Mouse (Mus musculus) macrophage (primary cell): ENCODE results near the gene Ldlrad3. TPM values are rescaled to one million over a fixed set of nuclear protein-coding genes. Genes with fewer than 3 reads are reported as not detected.

Source experiments
- H3K27ac ChIP-seq: fragments of 350-480 bp; formaldehyde crosslinking; 2 replicates; pipeline ENCODE4 v1.9.0; 2021
- H3K36me3 ChIP-seq: fragments of 350-480 bp; formaldehyde crosslinking; 2 replicates; pipeline ENCODE4 v1.9.0; 2021; ENCODE audit errors: inconsistent target
- H3K4me3 ChIP-seq: fragments of 350-480 bp; formaldehyde crosslinking; 2 replicates; pipeline ENCODE4 v1.9.0; 2021; ENCODE audit errors: inconsistent target
- H3K79me2 ChIP-seq: fragments of 350-480 bp; formaldehyde crosslinking; 2 replicates; pipeline ENCODE4 v1.9.0; 2021; ENCODE audit errors: inconsistent target
- WGBS: methylation state at CpG from one replicate; pipeline ENCODE4 v1.1.7; 2026; ENCODE audit warnings: inconsistent platforms; ENCODE audit not compliant: missing documents; 5-methylcytosine and 5-hydroxymethylcytosine counted together
- polyA plus RNA-seq: library from polyadenylated mRNA; stranded (reverse); fragments of 250-400 nt; gene quantifications from 3 replicates; pipeline ENCODE4 v1.2.4, GENCODE M21; 2018; ENCODE audit warnings: inconsistent platforms

Ldlrad3 gene
- polyA plus RNA-seq, 1 experiment from 2014 or later = 10.7 TPM

DNA sequence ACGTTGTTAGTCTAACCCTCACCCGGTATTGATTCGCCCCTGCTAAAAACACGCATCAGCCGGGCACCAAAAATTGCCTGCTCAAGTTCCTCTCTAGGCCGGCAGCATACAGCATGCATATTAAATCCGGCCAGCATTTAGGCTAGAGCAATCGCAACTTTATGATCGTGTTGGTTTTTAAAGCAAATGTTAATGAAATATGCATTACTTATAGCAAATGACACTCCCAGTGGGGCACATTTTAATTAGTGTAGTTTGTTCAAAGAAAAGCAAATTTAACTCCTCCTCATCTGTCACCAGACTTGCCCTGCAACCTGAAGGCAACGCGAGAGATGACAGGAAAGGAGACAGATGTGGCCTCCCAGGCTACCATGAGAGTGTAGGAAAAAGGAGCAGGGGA lies 189.2 kb downstream of the Ldlrad3 start:
- 97% methylated on average over 11 of the region's 11 CpGs for WGBS
- no peak overlapping the region for H3K27ac ChIP-seq

DNA sequence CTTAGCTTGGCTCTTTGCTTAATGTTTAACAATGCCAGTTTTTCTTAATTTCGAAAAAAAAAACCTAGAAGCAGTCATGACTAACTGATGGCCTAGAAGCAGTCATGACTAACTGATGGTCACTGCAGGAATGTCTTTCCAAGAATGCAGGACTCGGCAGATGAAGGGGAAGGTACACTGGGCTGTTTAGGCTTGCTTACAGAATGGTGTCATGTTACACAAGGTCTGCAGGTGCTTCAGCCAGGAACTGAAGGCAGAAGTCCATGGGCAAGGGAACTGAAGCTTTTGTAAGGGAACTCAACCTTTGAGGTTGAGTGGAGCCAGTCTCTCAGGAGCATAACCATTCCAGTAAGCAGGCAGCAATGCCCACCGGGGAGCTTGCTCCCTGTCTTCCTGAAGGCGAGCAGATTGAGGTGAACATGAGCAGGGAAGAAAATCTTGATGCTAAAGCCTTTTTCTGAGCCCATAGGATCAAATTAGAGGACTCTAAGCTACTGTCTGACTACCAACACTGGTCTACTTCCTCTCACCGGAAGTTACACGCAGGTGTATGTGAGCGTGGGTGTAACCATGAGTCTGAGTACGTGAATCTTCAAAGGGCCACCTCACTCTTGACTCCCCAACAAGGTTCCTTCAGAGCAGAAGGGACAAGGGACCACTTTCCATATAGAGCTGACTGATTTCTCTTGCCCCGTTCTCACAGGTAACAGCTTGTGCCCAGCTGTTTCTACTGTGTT lies 193.4 kb downstream of the Ldlrad3 start:
- no peaks in the 10 kb centered on the region for H3K79me2 ChIP-seq
- H3K4me3 ChIP-seq = no peak overlapping the region
- WGBS = 82% methylated on average over 9 of the region's 9 CpGs
- no peak overlapping the region for H3K27ac ChIP-seq
- no peaks in the 10 kb centered on the region for H3K36me3 ChIP-seq

More for the DNA sequence above, 189.2 kb downstream of the Ldlrad3 start:
- no peaks in the 10 kb centered on the region for H3K79me2 ChIP-seq
- H3K4me3 ChIP-seq = no peak overlapping the region
- no peaks in the 10 kb centered on the region for H3K36me3 ChIP-seq

GRCm38 (mm10) chr2:101991726-101992125 lies 194.5 kb downstream of the Ldlrad3 start:
- H3K36me3 ChIP-seq = no peaks in the 10 kb centered on the region
- H3K79me2 ChIP-seq = no peaks in the 10 kb centered on the region
- no peak overlapping the region for H3K4me3 ChIP-seq
- 24% methylated on average over 2 of the region's 2 CpGs for WGBS
- H3K27ac ChIP-seq = no peak overlapping the region

- 100% methylated on average over 3 of the region's 3 CpGs for WGBS
- no peaks in the 10 kb centered on the region for H3K36me3 ChIP-seq
- H3K79me2 ChIP-seq = no peaks in the 10 kb centered on the region
- no peak overlapping the region for H3K4me3 ChIP-seq
- no peak overlapping the region for H3K27ac ChIP-seq
These were observed 199.7 kb downstream of the Ldlrad3 start for GRCm38 (mm10) chr2:101986344-101987087.

DNA sequence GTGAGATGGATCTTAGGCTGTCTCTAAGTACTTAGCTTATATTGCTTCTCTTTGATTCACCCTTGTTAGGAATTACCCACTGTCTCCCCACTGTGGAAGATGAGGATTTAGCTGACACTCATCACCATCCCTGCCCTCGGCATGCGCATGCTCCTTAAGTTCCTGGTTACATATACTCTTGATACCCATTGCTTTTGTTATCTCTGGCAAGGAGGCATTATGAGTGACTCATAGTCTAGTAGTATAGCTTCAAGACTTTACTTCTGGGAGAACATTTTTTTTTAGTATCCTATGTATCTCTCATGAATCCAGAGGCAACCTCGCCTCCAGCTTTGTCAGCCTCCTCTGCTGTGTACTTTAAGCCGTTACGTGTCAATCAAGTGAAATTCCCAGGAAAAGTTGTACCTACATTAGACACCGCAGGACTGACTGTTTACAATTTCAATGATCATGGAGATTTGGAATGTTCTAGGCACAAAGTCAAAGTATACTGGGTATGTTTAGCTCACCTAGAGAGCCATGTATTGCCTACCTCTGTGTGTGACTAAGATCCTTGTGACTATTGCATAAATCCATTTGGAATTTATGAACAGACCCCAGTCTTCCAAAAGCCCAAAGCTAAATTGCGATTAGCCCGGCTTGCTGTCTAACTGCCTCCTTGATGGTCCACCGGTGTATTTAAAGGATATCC lies 202.2 kb downstream of the Ldlrad3 start:
- no peak overlapping the region for H3K4me3 ChIP-seq
- H3K36me3 ChIP-seq = no peaks in the 10 kb centered on the region
- WGBS = 95% methylated on average over 9 of the region's 9 CpGs
- H3K79me2 ChIP-seq = no peaks in the 10 kb centered on the region
- H3K27ac ChIP-seq = no peak overlapping the region

DNA sequence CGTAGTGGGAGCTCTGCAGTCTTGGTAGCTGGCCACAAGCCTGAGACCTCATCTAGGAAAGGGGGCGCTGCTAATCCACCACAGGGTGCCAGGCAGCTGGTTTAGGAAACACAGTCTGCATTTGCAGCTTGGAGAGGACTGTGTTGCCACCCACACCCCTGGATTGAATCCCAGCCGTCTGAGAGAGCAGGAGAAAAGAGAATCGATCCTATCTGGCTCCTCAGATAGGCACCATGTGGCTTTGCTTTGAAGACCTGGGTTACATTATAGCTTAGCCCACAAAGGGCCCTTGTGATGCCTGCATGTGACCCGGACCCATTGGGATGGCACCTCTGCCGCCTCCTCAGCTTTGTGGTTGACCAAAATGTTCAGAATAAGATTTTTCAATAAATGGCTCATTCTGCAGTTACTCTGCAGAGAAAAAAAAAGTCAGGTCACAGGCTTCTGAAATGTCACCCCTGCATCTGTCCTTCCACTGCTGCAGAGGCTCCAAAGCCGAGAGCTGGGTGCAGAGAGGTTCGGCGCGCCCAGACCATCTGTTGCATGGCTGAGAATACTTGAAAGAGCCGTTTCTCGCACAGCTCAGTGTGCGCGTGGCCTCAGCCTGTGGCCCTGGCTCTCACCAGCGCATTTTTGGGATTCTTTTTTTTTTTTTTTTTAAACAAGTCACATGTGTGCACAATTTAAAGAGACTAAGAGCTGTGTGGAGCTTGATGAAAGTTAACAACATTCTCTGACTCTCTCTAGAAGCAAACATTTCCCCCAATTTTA lies 202.9 kb downstream of the Ldlrad3 start:
- WGBS = 89% methylated on average over 15 of the region's 15 CpGs
- Histone ChIP-seq H3K4me3 (no peak overlapping the region), H3K36me3 (no peaks in the 10 kb centered on the region), H3K79me2 (no peaks in the 10 kb centered on the region), H3K27ac (no peak overlapping the region)

DNA sequence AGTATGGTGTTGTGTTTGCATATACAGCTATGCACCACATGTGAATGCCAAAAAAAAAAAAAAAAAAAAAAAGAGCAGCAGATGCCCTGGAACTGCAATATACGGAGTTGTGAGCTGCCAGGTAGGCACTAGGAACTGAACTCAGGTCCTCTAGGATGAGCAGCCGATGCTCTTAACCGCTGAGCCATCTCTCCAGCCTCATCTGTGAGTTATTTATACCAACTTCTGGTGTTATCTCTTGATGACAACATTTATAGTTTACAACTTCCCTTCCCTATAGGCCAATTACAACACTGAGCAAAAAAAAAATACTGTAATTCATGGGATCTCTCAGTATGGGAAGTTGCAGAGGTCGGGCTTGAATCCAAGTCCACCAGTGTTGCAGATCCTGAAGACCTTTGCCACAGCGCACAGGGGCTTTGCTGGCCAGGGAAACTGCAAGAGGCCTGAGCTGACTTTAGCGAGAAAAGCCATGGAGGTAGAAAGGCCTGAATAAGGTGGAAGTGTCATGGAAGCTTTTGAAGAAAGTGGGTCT lies 204.2 kb downstream of the Ldlrad3 start:
- Histone ChIP-seq H3K79me2 (no peaks in the 10 kb centered on the region), H3K27ac (no peak overlapping the region), H3K4me3 (no peak overlapping the region), H3K36me3 (no peaks in the 10 kb centered on the region)
- WGBS = 90% methylated on average over 6 of the region's 6 CpGs

- Histone ChIP-seq H3K79me2 (no peaks in the 10 kb centered on the region), H3K27ac (no peak overlapping the region), H3K36me3 (no peaks in the 10 kb centered on the region), H3K4me3 (no peak overlapping the region)
- WGBS = 98% methylated on average over 2 of the region's 2 CpGs
These were observed 205.0 kb downstream of the Ldlrad3 start for GRCm38 (mm10) chr2:101981211-101981610.

- 95% methylated on average over 8 of the region's 8 CpGs for WGBS
- no peaks in the 10 kb centered on the region for H3K79me2 ChIP-seq
- no peaks in the 10 kb centered on the region for H3K36me3 ChIP-seq
- H3K4me3 ChIP-seq = no peak overlapping the region
- H3K27ac ChIP-seq = no peak overlapping the region
These were observed 205.7 kb downstream of the Ldlrad3 start for GRCm38 (mm10) chr2:101980456-101980947.

DNA sequence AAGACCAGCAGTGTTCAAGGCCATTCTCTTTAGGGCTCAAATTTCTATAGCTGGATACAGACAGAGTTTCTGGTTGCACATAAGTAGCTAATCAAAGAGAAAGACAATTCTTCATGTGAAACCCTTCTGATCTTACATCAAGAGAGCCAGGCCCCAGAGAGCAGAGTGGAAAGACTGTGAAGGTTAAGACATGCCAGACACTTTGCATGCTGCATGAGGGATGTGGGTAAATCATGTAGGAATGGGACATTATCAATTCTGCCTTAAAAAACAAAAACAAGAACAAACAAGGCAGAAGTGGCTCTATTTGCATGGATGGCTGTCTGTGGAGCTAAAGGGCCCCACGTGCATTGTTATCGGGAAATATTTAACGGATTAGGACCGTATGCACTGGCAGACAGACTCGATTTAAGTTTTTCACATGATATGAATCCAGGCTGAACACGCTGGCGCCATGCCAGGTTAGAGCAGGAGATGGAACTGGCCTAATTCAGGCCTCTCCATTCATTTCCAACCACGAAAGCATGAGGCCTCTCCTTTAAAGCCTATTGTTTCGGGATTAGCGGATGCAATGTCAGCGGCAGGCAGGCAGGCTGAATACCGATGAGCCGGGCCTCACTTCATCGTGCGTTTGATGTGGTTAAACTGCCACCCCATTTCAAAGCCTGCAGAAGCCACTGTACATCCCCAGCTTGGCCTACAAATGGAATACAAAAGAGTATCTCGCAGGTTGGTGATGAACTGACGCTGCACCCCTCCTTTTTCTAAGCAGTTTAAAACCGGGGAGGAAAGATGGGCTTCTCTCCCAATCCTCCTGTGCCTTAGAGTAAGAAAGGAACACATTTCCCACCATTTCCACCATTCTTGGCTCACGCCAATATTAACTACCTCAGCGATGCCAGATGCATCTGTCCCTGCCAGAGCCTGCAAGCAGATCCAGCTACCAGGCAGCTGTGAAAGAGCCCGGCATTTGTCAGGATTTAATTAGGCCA lies 207.4 kb downstream of the Ldlrad3 start:
- 96% methylated on average over 21 of the region's 21 CpGs for WGBS
- no peak overlapping the region for H3K27ac ChIP-seq
- H3K79me2 ChIP-seq = no peaks in the 10 kb centered on the region
- H3K36me3 ChIP-seq = no peaks in the 10 kb centered on the region
- H3K4me3 ChIP-seq = no peak overlapping the region

DNA sequence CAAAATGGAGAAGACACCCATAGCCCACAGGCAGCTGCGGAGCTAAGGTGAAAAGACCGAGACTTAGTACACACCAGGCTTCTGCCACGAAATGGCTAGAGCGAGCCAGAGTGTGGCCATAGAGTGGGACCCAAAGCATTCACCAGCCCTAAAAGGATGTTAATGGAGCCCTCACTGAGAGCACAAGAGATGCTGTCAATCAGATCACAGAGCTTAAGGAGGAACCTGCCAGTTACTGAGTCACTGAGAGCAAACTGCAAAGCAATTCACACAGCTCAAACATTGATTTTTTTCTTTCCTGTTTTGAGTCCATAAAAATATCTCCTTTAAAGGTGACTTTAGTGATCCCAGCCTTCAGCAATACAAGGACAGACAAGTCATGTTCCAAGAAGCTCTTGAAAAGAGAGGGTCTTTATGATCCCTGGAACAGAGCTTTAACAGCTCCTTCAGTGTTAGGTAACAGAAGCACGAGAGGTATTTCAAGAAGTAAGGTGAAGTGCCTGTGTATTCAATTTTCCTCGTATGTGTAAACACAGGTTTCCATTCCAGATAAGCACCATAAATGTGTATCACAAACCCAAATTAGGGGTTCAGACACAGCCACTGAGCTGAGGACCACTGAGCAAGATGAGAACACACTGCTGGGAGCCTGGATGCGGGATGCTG lies 209.7 kb downstream of the Ldlrad3 start:
- no peak overlapping the region for H3K27ac ChIP-seq
- H3K4me3 ChIP-seq = no peak overlapping the region
- H3K36me3 ChIP-seq = no peaks in the 10 kb centered on the region
- H3K79me2 ChIP-seq = no peaks in the 10 kb centered on the region
- 95% methylated on average over 7 of the region's 7 CpGs for WGBS

DNA sequence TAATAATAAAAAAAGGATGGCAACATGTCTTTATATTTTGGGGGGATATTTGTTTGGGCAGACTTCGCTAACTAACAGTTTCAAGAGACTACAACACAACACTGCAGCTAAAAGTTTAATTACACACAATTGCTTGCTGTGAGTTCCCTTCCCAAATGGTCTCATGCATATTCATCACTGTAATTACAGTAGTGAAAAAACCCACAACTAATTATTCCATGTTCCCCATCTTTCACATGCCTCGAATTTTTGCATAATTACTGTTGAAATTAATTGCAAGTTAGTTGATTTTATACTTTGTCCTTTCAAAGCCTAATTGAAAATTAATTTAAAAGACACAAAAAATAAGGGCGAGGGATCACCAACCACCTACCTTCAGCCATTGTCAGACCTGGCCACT lies 212.4 kb downstream of the Ldlrad3 start:
- Histone ChIP-seq H3K27ac (no peak overlapping the region), H3K36me3 (no peaks in the 10 kb centered on the region), H3K4me3 (no peak overlapping the region), H3K79me2 (no peaks in the 10 kb centered on the region)
- 97% methylated on average over 3 of the region's 3 CpGs for WGBS

- H3K36me3 ChIP-seq = no peaks in the 10 kb centered on the region
- H3K4me3 ChIP-seq = no peak overlapping the region
- no peak overlapping the region for H3K27ac ChIP-seq
- H3K79me2 ChIP-seq = no peaks in the 10 kb centered on the region
- WGBS = 90% methylated on average over 4 of the region's 4 CpGs
These were observed 218.6 kb downstream of the Ldlrad3 start for GRCm38 (mm10) chr2:101967601-101968000.
